Mouse (Mus musculus) inflammation-experienced regulatory T-cells, adult 6 months (primary cell): ENCODE measurements at regions not wholly inside any gene's neighbourhood (a gene's known extent, or its start where the extent isn't known, plus 50 kb on each side); places are given as distances from the start of the nearest gene placed in this dataset.
"Not testable (repeated sequence)": the region's sequence is repeated elsewhere in the genome, so short reads cannot be mapped to it uniquely, and the experiment has no call there.

Experiments used
- ATAC-seq: one replicate; pipeline ENCODE4 v1.8.0; 2017

DNA sequence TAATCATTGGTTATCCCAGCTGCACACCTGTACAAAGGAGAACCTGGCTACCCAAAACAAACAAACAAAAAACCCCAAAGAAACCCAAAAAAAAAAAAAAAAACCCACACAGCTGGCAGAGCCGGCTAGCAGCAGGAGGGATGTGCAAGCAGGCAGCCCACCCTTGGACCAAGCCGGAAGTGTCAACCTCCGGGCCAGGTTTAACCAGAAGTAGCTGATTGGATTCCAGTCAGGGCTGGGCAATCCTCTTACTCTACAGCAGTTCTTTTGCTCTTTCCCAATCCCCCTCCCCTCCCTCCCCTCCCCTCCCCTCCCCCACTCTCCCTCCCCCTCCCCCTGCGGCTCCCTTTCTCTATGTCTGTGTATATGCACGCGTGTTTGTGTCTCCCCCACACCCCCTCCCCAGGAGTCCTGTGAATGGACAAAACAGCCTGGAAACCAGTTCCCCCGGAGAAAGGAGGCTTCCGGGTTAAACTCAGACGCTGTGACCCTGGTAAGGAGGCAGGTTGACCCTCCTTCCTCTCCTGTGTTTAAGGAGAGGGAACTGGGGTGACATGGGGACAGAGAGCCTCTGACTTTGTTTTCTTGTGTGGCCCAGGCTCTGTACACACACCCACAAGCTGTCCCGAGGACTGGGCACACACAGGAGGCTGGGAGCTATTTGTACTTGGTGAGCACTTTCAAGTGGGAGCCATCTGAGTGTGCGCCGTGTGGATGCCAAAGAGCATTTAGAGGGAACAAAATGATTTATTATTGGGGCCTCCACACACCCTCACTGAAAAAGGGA lies 93.9 kb upstream of the Jarid2 start:
- no peak for ATAC-seq

- ATAC-seq: no peak
Measured at GRCm38 (mm10) chr13:44636008-44636335, 93.3 kb upstream of the Jarid2 start.

DNA sequence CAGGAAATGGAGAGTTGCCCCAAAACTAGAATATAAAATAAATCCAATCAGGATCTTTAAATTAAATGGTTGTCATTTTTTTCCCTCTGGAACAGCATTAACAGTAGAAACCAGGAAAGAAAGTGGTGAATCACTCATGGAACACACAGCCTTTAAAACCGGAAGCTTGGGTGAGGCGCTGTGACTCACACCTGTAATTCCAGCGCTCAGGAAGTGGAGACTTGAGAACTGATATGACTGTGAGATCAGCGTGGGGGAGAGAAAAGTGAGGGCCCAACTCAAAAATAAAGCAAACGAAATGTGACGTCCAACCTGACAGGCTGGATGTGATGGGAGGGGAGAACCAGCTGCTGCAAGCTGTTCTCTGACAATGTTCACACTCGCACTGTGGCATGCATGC lies 86.9 kb upstream of the Jarid2 start:
- ATAC-seq: no peak

- no peak for ATAC-seq
Measured at GRCm38 (mm10) chr13:44650052-44650451, 79.2 kb upstream of the Jarid2 start.

GRCm38 (mm10) chr13:44651259-44652238 lies 77.7 kb upstream of the Jarid2 start:
- no peak for ATAC-seq

DNA sequence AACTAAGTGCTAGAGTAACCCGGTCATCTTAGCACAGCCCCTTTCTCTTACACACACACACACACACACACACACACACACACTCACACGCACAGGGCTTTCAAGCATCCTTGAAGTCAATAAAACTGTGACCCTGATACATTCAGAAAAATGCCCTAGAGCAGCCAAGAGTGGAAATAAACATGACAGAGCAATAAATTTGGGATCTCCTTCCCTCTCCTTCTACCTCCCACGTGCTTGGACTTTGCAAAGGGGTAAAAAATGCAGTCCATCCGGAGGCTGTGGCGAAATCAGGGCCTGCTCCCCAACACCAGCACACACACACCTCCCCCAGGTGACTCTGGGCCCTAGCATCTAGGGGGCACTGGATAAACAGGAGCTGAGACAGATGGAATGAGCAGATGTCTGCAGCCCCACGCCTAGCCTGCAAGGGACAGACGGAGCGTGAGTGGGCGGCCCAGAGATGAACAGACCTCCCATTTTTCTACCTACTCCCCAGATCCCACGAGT lies 71.3 kb upstream of the Jarid2 start:
- ATAC-seq: no peak

GRCm38 (mm10) chr13:44659861-44660260 lies 69.4 kb upstream of the Jarid2 start:
- no peak for ATAC-seq

DNA sequence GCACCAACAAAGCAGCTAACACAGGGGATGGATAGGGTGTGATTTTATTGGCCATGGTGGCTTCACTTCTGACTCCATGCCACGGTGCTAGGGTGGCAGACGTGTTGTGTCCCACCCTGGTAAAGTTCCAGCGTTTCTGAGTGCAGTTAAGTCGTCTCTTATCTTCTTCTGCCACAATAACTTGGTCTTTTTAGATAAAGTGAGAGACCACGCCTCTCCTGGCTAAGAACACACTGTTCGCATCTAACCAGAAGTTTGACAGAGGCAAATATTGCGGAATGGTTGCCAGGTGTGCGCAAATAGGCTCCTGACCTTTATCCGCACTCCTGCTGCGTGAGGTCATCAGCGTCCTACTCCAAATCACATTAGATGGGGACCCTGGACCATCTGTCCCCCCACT lies 66.2 kb upstream of the Jarid2 start:
- no peak for ATAC-seq

- ATAC-seq: no peak
Measured at GRCm38 (mm10) chr13:44663730-44664129, 65.5 kb upstream of the Jarid2 start.

GRCm38 (mm10) chr13:44669761-44670160 lies 59.5 kb upstream of the Jarid2 start:
- ATAC-seq: no peak

DNA sequence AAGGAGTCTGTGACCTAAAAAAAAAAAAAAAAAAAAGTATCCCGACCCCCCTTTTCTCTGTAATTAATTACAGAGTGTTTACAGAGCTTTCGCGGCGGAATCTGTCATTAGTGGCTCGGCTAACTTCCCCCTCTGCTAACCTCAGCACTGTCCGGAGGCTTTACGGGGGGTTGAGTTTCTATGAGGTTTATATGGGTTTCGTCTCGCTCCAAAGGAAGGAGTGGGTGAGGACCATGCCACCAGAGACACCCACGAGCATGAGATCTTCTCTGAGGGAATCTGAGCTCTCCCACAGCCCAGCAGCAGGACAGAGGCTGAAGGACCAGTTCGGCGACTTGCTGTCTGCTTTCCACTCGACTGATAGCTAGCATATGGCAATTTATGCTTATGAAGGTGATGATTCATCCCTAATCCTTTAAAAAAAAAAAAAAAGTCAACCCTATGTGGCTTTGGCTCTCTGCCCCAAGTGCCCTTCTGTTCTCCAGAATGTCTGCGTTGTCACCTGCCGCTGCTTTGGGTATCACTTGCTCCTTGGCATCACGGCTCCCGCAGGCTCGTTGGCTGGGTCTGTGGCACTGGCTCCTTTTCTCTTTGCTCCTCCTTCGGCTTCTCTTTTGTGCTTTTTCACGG lies 55.8 kb upstream of the Jarid2 start:
- ATAC-seq: no peak

GRCm38 (mm10) chr13:44673967-44674357 lies 55.3 kb upstream of the Jarid2 start:
- ATAC-seq: peak; percentile 25

DNA sequence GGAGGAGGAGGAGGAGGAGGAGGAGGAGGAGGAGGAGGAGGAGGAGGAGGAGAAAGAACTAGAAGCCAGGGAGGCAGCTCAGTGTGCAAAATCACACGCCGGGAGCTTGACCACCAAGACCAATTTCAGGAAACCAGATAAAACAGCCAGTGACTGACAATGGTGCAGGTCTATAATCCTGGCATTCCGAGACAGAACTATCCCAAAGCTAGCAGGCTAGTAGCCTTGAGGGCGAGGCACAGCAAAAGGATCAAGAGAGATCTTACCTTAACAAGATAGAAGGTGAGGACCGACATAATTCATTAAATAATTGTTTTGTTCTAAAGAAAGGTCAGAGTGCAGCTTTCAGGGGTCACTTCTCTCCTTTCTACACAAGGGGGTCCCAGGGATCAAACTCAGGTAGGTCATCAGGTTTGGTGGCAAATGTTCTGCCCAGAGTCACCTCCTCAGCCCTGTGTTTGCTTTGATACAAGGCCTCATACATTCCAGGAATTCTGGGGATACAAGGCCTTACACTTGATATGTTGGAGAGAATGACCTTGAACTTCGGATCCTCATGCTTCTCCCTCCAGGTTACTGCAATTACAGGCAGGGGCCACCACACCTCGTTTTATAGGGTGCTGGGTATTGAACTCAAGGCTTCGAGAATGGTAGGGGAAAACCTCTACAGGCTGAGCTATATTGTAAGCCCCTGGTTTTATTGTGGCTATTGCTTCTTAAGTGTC lies 54.2 kb upstream of the Jarid2 start:
- no peak for ATAC-seq

GRCm38 (mm10) chr13:44676041-44676440 lies 53.2 kb upstream of the Jarid2 start:
- no peak for ATAC-seq

- no peak for ATAC-seq
Measured at GRCm38 (mm10) chr13:44678121-44678520, 51.2 kb upstream of the Jarid2 start.

GRCm38 (mm10) chr13:44679457-44679856 lies 49.8 kb upstream of the Jarid2 start:
- not testable (repeated sequence) for ATAC-seq
